Mouse (Mus musculus): ENCODE measurements around the gene Lclat1. TPM values are rescaled to one million over a fixed set of nuclear protein-coding genes. Genes with fewer than 3 reads are reported as not detected.

Lclat1 gene
- 17.1 and 20.5 TPM in 2 replicates for polyA plus RNA-seq (2015; fragmentation: Nextera tagmentation; extraction: Ambion mirVana)

- Histone ChIP-seq H3K9ac (ENCODE audit: low read length) (peak within 1 kb of the TSS; percentile 92), H3K9me3 (ENCODE audit: control insufficient read depth, low read length) (no peaks in the 10 kb centered on the region), H3K36me3 (ENCODE audit: control insufficient read depth, insufficient read depth, low read length) (no peaks in the 10 kb centered on the region), H3K27me3 (ENCODE audit: control insufficient read depth, insufficient read depth, low read depth, low read length) (no peaks in the 10 kb centered on the region), H3K4me3 (ENCODE audit: low read length) (peak within 1 kb of the TSS; percentile 95), H3K4me1 (replicated peaks; ENCODE audit: control insufficient read depth, insufficient read depth, low read length) (peaks cover 14% of the 10 kb centered on the region), H3K4me2 (ENCODE audit: low read depth, low read length) (peak within 1 kb of the TSS; percentile 82), H3K27ac (ENCODE audit: low read length) (peak within 1 kb of the TSS; percentile 67)
- ATAC-seq (ENCODE audit: low read depth) = peak; percentile 100
- 5% methylated on average over 43 of the region's 51 CpGs for WGBS
These were observed at the start of gene Lclat1 for GRCm38 (mm10) chr17:73107158-73108157. TSS of gene Lclat1 (plus strand) at chr17:73107985.

- Histone ChIP-seq H3K27me3 (ENCODE audit: control insufficient read depth, insufficient read depth, low read depth, low read length) (no peaks in the 10 kb centered on the region), H3K4me2 (ENCODE audit: low read depth, low read length) (no peak overlapping the region), H3K27ac (ENCODE audit: low read length) (peak overlapping the region; percentile 26; the same call in 1 of the 2 replicates), H3K9me3 (ENCODE audit: control insufficient read depth, low read length) (no peaks in the 10 kb centered on the region), H3K4me1 (replicated peaks; ENCODE audit: control insufficient read depth, insufficient read depth, low read length) (peaks cover 12% of the 10 kb centered on the region), H3K9ac (ENCODE audit: low read length) (no peak overlapping the region), H3K36me3 (ENCODE audit: control insufficient read depth, insufficient read depth, low read length) (no peaks in the 10 kb centered on the region), H3K4me3 (ENCODE audit: low read length) (no peak overlapping the region)
- 38% methylated on average over 5 of the region's 5 CpGs for WGBS
- ATAC-seq (ENCODE audit: low read depth) = no peak
These were observed 49.5 kb upstream of the Lclat1 start for GRCm38 (mm10) chr17:73058319-73058718.

DNA sequence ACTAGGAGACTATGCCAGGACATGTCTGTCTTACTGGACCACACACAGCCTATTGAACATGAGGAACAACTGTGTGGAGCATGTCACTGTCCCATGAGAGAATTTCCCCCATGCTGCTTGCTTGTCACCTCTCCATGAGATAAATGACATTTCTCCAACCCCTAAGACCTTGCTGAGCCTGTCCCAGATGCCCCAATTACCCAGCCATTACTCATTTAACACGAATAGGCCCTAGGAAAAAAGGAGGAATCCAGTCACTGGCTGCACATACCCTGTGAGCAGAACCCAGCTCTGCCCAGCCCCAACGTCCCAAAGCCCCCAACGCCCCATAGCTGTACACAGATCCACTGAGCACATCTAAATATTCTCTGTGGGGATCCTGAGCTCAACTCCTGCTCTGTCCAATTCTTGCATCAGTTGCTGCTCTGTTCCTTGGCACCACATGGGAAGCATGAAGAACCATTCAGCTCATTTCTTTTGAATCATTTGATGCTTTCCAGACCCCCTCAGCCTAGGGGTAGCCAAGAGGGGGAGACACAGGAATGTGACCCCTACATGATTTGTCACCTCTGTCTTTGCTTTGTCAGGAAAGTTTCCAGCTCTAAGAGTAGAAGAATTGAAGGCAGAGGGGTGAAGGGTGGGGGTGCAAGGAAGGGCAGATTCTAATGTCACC, 47.4 kb upstream of the Lclat1 start:
- ATAC-seq (ENCODE audit: low read depth) = peak; percentile 85
- 37% methylated on average over 3 of the region's 3 CpGs for WGBS

DNA sequence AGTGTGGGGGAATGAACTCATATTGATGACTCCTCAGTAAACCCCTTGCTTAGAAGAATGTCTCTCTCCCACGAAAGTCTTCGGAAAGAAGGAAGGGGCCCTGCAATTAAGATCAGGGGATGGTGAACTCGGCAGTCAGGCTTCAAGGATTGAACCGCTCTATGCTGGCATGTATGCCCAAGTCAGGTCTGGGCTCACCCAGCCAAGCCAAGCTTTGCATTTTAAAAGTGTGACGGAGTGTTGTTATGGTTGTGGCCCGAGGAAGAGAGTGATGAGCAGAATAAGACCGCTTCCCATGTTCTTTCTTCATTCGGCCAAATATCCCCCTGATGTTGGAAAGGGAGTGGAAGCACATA, 46.9 kb upstream of the Lclat1 start:
- Histone ChIP-seq H3K9ac (ENCODE audit: low read length) (no peak overlapping the region), H3K9me3 (ENCODE audit: control insufficient read depth, low read length) (no peaks in the 10 kb centered on the region), H3K36me3 (ENCODE audit: control insufficient read depth, insufficient read depth, low read length) (no peaks in the 10 kb centered on the region), H3K27ac (ENCODE audit: low read length) (peak overlapping the region; percentile 34), H3K27me3 (ENCODE audit: control insufficient read depth, insufficient read depth, low read depth, low read length) (no peaks in the 10 kb centered on the region), H3K4me1 (replicated peaks; ENCODE audit: control insufficient read depth, insufficient read depth, low read length) (peaks cover 8% of the 10 kb centered on the region), H3K4me2 (ENCODE audit: low read depth, low read length) (no peak overlapping the region), H3K4me3 (ENCODE audit: low read length) (no peak overlapping the region)
- 57% methylated on average over 8 of the region's 8 CpGs for WGBS
- ATAC-seq (ENCODE audit: low read depth) = no peak

More for the DNA sequence above, 47.4 kb upstream of the Lclat1 start:
- H3K27ac ChIP-seq (ENCODE audit: low read length) = peak overlapping the region; percentile 34
- peaks cover 8% of the 10 kb centered on the region for H3K4me1 ChIP-seq (replicated peaks; ENCODE audit: control insufficient read depth, insufficient read depth, low read length)
- H3K9me3 ChIP-seq (ENCODE audit: control insufficient read depth, low read length) = no peaks in the 10 kb centered on the region
- no peak overlapping the region for H3K4me2 ChIP-seq (ENCODE audit: low read depth, low read length)
- H3K36me3 ChIP-seq (ENCODE audit: control insufficient read depth, insufficient read depth, low read length) = no peaks in the 10 kb centered on the region
- H3K4me3 ChIP-seq (ENCODE audit: low read length) = no peak overlapping the region
- H3K9ac ChIP-seq (ENCODE audit: low read length) = no peak overlapping the region
- no peaks in the 10 kb centered on the region for H3K27me3 ChIP-seq (ENCODE audit: control insufficient read depth, insufficient read depth, low read depth, low read length)

GRCm38 (mm10) chr17:73062701-73063100, 45.1 kb upstream of the Lclat1 start:
- peaks cover 20% of the 10 kb centered on the region for H3K4me1 ChIP-seq (replicated peaks; ENCODE audit: control insufficient read depth, insufficient read depth, low read length)
- H3K27me3 ChIP-seq (ENCODE audit: control insufficient read depth, insufficient read depth, low read depth, low read length) = no peaks in the 10 kb centered on the region
- no peaks in the 10 kb centered on the region for H3K9me3 ChIP-seq (ENCODE audit: control insufficient read depth, low read length)
- WGBS = 59% methylated on average over 1 of the region's 1 CpGs
- no peak overlapping the region for H3K4me2 ChIP-seq (ENCODE audit: low read depth, low read length)
- H3K36me3 ChIP-seq (ENCODE audit: control insufficient read depth, insufficient read depth, low read length) = no peaks in the 10 kb centered on the region
- ATAC-seq (ENCODE audit: low read depth) = no peak
- no peak overlapping the region for H3K27ac ChIP-seq (ENCODE audit: low read length)
- H3K4me3 ChIP-seq (ENCODE audit: low read length) = no peak overlapping the region
- H3K9ac ChIP-seq (ENCODE audit: low read length) = no peak overlapping the region

- no peak overlapping the region for H3K4me3 ChIP-seq (ENCODE audit: low read length)
- H3K9me3 ChIP-seq (ENCODE audit: control insufficient read depth, low read length) = no peaks in the 10 kb centered on the region
- no peaks in the 10 kb centered on the region for H3K36me3 ChIP-seq (ENCODE audit: control insufficient read depth, insufficient read depth, low read length)
- H3K9ac ChIP-seq (ENCODE audit: low read length) = no peak overlapping the region
- H3K27ac ChIP-seq (ENCODE audit: low read length) = no peak overlapping the region
- ATAC-seq (ENCODE audit: low read depth) = no peak
- WGBS = 74% methylated on average over 2 of the region's 2 CpGs
- peaks cover 23% of the 10 kb centered on the region for H3K4me1 ChIP-seq (replicated peaks; ENCODE audit: control insufficient read depth, insufficient read depth, low read length)
- no peaks in the 10 kb centered on the region for H3K27me3 ChIP-seq (ENCODE audit: control insufficient read depth, insufficient read depth, low read depth, low read length)
- H3K4me2 ChIP-seq (ENCODE audit: low read depth, low read length) = no peak overlapping the region
These were observed 44.5 kb upstream of the Lclat1 start for GRCm38 (mm10) chr17:73063299-73063698.

DNA sequence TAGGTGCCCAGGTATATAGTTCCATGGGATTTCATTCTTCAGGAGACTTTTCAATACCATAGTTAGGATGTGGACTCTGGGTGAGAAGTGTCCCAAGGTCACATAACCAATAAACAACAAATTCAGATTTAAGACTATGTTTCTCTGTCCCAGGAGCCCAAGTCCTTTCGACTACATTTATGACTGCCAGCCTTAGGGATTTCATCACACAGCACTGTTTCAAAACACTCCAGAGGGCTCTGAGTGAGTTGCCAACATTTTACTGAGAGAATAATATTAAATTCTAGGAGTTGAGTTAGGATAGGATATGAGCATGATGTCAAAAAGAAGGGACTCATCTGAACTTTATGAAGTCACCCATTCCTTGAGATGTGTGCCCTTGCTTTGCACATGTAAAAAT, 44.0 kb upstream of the Lclat1 start:
- Histone ChIP-seq H3K4me3 (ENCODE audit: low read length) (no peak overlapping the region), H3K36me3 (ENCODE audit: control insufficient read depth, insufficient read depth, low read length) (no peaks in the 10 kb centered on the region), H3K4me1 (replicated peaks; ENCODE audit: control insufficient read depth, insufficient read depth, low read length) (peaks cover 26% of the 10 kb centered on the region), H3K27ac (ENCODE audit: low read length) (no peak overlapping the region), H3K27me3 (ENCODE audit: control insufficient read depth, insufficient read depth, low read depth, low read length) (no peaks in the 10 kb centered on the region), H3K9me3 (ENCODE audit: control insufficient read depth, low read length) (no peaks in the 10 kb centered on the region), H3K4me2 (ENCODE audit: low read depth, low read length) (no peak overlapping the region), H3K9ac (ENCODE audit: low read length) (no peak overlapping the region)
- no peak for ATAC-seq (ENCODE audit: low read depth)
- 61% methylated on average over 1 of the region's 1 CpGs for WGBS

- H3K4me3 ChIP-seq (ENCODE audit: low read length) = no peak overlapping the region
- H3K4me1 ChIP-seq (replicated peaks; ENCODE audit: control insufficient read depth, insufficient read depth, low read length) = peaks cover 30% of the 10 kb centered on the region
- ATAC-seq (ENCODE audit: low read depth) = no peak
- no peak overlapping the region for H3K4me2 ChIP-seq (ENCODE audit: low read depth, low read length)
- no peaks in the 10 kb centered on the region for H3K9me3 ChIP-seq (ENCODE audit: control insufficient read depth, low read length)
- H3K27ac ChIP-seq (ENCODE audit: low read length) = peak overlapping the region; percentile 72; the same call in 1 of the 2 replicates
- no peaks in the 10 kb centered on the region for H3K27me3 ChIP-seq (ENCODE audit: control insufficient read depth, insufficient read depth, low read depth, low read length)
- 68% methylated on average over 9 of the region's 9 CpGs for WGBS
- no peaks in the 10 kb centered on the region for H3K36me3 ChIP-seq (ENCODE audit: control insufficient read depth, insufficient read depth, low read length)
- no peak overlapping the region for H3K9ac ChIP-seq (ENCODE audit: low read length)
These were observed 41.2 kb upstream of the Lclat1 start for GRCm38 (mm10) chr17:73066387-73067169.
